Mouse (Mus musculus): ENCODE results near the gene Irf1. TPM values are rescaled to one million over a fixed set of nuclear protein-coding genes. Genes with fewer than 3 reads are reported as not detected.
A peak's percentile ranks its signal among the peaks of the same experiment; 100 is the strongest.

The Irf1 gene
- total RNA-seq, 2 experiments from 2014 or later: 8.7 to 9.1 TPM

DNA sequence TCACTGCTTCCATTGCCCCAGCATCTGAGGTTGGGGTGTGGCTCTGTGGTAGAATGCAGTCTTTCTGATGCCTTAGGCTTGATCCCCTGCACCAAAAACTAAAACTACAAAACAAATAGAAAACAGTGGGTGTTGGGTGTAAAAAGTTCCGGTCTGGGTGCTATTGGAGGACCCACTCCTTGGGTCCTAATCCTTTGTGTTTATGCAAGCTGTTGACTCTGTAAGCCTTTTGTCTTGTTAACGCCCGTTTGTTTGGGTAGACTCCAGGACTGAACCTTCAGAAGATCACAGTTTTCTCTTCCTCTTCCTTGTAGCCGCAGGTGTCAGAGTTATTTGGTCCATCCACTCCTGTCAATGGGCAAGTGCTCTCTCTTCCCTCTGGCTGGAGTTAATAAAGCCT, 30.2 kb downstream of the Irf1 start:
- intact Hi-C loops (cut with DNase I; ENCODE audit: low total_unique reads): no loop called here
- DNase-seq: no peak

DNA sequence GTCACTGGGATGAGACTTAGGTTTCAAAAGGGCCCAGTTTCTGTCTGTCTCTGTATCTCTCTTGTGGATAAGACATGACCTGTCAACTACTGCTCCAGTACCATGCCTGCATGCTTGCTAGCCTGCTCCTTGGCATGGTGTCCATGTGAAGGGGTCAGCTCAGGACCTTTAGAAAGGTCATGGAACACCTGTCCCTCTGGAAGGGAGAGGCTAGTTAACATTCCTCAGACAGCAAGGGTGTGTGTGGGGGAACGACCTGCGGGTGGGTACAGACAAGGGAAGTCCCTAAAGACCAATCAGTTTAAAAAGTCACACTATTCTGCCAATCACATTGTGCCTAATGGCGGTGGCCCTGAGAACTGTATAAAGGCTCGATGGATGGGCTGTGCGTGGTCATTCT, 31.2 kb downstream of the Irf1 start:
- intact Hi-C loops (cut with DNase I; ENCODE audit: low total_unique reads): no loop called here
- DNase-seq: no peak

DNA sequence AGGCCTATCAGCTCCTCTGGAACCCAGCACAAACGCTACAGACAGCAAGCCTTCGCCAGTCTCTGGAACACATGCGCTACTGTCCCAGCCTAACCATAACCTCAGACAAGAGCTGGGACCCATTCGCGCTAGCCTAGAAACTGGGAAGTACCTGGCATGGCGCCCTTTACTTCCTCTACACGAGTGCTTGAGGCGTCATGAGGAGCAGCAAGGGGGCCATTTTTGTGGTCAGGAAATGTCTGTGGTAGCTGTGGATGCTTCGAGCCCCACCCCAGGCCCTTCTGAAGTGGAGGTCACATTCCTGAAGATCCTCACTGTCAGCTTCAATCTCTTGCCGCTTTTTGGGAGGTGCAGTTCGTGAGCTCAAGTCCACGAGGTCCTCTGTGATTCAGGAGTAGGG, 33.3 kb downstream of the Irf1 start:
- DNase-seq: no peak
- intact Hi-C loops (cut with DNase I; ENCODE audit: low total_unique reads): no loop called here

DNA sequence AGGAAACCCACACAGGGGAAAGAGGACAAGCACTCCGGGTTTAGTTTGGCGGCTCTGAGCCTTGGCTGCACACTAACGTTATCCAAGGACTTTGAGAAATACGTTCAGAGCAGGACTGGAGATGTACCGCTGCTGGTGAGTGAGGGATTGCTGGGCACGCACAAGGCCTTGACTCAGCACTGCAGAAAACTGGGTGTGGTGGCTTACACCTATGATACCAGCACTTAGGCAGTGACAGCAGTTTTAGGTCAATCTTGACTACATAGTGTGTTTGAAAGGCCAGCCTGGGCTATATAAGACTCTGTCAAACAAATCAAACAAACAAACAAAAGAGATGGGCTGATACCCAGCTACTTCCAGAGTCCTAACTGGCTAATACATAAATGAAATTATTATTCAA, 33.7 kb downstream of the Irf1 start:
- intact Hi-C loops (cut with DNase I; ENCODE audit: low total_unique reads): no loop called here
- DNase-seq: no peak

DNA sequence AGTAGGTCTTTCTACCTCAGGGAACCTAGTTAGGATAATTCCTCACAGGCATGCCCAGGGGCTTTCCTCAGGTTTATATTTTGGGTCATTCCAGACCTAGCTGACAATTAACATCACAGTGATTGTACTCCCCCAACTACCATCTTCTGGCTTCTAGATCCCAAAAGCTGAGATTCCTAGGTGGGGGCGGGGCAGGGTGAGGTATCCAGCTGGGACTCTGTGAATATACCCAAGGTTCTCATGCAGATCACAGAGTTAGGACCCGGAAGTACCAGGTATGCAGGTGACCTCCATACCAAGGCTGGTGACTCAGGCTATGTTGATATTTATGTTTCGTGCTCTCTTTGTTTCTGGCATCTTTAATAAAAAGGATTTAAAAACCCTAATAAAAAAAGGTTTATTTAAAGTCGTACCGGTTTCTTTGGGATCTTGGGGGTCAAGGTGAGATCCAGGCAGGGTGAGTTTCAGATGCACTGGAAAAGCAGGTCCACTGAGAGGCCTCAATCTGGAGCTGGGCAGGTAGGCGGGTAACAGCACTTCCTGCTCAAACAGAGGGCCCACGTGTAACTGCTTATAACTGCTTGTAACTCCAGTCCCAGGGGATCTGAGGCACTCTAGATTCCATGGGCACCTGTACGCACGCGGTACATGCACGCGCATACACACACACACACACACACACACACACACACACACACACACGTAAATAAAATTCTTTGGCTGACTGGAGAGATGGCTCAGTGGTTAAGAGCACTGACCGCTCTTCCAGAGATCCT, 34.9 kb downstream of the Irf1 start:
- intact Hi-C loops (cut with DNase I; ENCODE audit: low total_unique reads): no loop called here

DNA sequence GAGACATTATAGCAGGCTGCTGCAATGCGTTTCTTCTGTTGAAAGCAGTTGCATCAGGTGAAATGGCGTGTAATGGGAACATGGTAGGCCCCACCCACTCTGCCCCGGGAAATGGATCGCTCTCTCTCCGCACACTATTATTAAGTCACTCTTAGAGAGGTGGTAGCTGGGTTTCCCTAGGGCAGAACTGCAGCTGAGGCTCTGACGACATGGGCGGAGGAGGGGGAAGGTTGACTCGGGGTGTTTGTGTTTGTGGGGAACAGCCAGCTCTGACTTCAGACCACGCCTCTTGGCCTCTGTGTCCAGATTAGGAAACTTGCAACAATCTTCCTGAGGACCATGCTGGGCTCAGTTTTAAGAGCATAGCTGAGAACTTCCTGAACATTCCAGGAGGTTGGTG, 36.0 kb downstream of the Irf1 start:
- intact Hi-C loops (cut with DNase I; ENCODE audit: low total_unique reads): no loop called here
- peak; percentile 70 for DNase-seq

More for the DNA sequence above, 34.9 kb downstream of the Irf1 start:
- DNase-seq: no peak

DNA sequence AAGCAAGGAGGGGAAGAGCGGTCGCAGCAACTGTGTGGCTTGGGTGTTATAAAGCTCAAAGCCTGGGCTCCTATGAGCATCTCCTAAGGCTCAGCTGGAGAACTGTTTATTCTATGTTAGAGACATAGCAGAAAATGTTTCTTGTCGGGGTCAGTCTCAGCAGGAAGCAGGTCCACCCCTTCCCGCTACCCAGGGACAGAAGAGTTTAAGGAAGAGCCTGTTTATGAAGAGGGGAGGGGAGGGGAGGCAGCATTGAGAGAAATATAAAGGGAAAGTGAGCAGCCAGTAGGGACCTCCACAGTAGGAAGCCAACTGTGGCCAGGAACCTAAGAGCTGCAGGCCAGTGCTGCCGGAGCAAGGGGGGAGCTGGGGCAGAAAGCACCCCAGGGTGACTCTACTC, 39.5 kb downstream of the Irf1 start:
- no peak for DNase-seq
- intact Hi-C loops (cut with DNase I; ENCODE audit: low total_unique reads): no loop called here

DNA sequence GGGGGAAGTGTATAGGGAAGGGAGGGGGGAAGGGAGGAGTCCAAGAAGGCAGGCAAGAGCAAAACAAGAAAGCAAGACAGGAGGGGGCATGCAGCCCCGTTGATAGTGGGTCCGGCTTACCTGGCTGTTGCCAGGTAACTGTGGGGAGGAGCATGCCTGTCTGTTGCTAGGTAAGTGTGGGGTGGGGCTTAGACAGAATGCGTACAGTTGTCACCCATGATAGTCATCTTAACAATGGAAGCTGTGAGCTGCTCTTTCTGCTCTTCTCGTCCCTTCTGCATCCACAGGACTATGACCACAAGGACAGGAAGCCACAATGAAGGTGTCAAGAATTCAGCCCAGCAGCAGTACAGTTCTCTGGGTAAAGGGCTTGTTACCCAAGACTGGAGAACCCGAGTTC, 40.3 kb downstream of the Irf1 start:
- DNase-seq: no peak
- intact Hi-C loops (cut with DNase I; ENCODE audit: low total_unique reads): no loop called here

DNA sequence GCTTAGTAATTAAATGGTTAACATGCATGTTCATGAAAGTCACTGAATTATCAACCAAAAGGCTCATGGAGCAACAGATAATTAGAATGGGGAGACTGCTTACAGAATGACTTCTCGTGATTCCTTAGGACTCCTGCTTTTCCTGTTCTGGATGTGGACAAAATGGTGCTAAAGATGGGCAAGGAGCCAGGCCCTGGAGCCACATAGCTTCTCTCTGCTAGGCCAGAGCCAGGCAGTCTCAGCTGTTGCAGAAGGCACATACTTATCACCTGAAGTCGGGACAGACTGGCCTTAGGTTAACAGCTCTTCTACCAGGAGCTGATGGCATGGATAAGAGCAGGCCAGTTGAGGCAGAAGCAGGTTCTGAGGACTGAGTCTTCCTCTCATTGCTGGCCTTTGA, 40.9 kb downstream of the Irf1 start:
- intact Hi-C loops (cut with DNase I; ENCODE audit: low total_unique reads): no loop called here

DNA sequence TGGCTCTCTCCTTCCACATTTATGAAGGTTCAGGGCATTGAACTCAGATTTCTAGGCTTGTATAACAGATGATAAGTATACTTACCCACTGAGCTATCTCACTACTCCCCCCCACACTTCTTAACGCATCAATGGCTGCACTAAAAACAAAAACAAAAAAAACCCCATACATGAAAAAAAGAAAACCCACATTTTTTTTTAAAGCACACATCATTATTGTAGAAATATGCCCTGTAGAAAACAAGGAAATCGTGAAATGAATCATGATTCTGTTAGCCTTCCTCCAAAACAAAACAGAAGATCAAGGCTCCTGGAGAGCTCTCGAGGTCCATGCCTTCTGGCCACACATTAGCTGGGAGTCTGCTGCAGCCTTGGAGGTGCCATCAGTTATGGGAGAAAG, 41.5 kb downstream of the Irf1 start:
- intact Hi-C loops (cut with DNase I; ENCODE audit: low total_unique reads): no loop called here
- no peak for DNase-seq

More for the DNA sequence above, 40.9 kb downstream of the Irf1 start:
- DNase-seq: no peak

DNA sequence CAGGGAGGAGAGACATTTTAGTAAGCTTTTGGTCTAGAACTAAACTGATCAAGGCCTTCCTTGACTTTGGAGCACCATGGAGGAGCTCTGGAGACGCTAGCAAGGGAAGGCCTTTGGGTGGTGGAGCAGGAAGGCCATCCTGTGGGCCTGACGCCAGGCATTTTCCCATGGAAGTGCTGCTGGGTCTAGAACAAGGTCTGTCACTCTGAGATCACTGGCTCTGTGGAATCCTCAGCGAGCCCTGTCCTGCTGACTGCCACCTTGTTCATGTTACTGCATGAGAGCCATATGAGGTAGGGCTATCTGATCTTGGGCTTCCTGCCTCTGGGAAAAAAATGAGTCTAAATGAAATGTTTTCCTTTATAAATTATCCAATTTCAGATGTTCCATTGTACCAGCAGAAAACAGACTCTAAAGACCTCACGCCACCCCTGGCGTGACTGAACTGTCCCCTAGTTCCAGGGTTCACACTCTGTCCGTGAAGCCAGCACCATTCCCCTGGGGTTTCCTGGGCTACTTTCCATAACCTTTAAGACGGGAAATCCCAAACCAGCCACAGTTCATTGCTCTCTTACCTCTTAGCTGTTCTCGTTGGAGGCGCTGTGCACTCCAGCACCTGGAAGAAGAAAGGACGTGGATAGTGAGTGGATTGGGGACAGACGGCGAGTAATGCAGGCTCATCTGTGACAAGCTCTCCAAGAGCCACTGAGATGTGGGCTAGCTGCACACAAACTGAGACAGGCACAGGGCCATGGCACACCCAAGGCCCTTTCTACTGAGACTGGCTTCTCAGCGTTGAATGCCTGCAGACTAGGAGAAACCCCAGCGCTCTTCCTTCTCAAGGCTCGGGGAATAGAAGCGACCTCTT, 43.4 kb downstream of the Irf1 start:
- peak; percentile 31 for DNase-seq
- intact Hi-C loops (cut with DNase I; ENCODE audit: low total_unique reads): no loop called here

DNA sequence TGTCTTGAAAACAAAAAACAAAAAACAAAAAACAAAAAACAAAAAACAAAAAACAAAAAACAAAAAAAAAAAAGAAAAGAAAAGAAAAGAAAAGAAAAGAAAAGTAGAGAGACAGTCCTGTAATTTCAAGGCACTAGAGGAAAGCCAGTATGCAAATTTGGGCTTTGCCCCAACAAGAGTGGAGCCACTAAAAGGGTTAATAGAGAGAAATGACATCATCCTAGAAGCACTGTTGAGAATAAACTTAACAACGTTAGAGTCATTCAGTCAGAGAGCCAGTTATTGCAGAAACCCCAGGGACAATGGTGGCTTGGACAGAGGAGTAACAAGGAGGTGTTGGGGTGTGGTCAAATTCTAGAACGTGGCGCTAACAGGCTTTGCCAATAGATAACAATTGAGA, 45.0 kb downstream of the Irf1 start:
- intact Hi-C loops (cut with DNase I; ENCODE audit: low total_unique reads): no loop called here
- DNase-seq: no peak

DNA sequence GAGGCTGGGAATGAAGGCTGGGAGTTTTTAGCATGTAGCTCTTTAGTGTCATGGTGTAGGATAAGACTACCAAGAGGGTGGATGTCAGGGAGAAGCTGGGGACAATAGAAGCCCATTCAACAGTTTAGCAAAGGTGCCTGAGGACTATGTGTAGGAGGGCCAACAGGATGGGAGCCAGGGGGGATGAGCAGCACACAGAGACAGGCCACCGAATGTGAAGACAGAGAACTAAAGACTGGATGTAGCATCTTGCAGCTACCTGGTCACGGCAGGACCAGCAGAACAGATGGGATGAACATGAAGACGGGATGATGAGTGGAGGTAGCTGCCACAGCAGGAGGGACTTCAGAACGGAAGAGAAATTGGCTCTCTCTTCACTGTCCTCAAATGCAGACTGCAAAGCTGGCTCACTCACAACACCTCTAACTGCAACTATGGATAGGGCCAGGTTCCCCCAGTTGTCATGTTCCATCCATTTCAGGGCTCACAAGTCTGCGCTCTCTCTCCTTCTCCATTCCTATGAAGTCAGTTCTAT, 47.1 kb downstream of the Irf1 start:
- intact Hi-C loops (cut with DNase I; ENCODE audit: low total_unique reads): no loop called here
- no peak for DNase-seq

DNA sequence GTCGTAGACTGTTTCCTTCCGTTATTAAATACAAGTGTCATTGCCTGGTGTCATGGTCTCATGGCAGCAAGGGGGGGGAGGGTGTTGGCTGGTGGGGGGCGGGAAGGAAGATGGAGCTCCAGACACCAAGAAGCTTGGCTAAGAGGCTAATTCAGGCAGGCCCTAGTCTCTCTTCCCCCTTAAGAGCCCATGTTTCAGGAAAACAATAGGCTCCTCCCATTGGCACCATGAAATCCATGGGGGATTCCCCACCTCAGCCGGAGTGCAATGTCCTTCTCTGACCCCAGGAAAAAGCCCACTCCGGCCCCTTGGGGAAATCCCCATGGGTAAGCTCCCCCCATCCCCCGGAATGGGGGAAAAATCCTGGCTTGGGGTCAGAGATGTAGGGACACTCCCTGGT, 49.0 kb downstream of the Irf1 start:
- peak; percentile 28 for DNase-seq
- intact Hi-C loops (cut with DNase I; ENCODE audit: low total_unique reads): no loop called here

DNA sequence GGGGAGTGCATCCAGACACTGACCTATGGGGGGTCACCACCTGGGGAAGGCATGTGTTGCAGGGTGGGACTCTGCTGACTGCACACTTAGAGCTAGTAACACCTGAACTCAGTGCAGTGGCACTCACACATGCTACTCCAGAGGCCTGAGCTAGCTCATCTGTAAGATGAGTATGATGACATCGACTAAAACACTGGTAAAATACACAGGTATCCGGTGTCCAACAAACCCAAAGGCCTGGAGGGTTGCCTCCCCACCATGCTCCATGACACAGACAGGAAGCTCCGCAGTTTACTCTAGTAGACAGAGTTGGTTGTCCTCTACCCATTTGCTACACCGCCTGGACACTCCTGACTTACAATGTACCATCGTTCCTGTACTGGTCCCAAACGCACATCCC, 49.7 kb downstream of the Irf1 start:
- DNase-seq: no peak
- intact Hi-C loops (cut with DNase I; ENCODE audit: low total_unique reads): no loop called here

DNA sequence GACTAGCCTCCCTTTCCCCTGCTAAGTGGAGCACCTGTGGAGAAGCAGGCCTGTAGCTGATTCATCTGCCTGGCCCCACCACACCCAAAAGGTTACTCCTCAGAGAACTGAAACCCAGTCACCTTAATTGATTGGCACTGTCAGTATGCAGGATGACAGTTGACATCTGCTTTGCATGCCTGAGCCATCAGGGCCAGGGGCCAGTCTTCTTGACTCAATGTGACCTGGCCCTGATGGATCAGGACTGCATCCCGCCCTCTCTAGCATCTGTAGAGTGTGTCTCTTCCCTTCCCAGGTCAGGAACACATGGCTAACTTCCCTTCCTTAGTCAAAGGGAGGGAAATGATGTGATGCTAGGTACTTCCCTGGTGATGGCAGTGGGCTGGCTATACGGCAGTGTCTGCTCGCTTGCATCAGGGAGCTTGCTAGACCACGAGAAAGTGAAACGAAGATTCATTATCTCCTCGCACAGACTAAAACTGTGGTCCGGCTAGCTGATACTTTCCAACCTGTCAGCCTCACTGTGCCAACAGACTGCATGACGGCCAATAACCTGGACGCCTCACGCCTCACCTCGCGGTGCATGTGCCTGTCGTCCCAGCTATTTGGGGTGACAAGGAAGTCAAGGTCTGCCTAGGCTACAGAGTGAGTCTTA, 50.8 kb downstream of the Irf1 start:
- intact Hi-C loops (cut with DNase I; ENCODE audit: low total_unique reads): no loop called here
- no peak for DNase-seq

DNA sequence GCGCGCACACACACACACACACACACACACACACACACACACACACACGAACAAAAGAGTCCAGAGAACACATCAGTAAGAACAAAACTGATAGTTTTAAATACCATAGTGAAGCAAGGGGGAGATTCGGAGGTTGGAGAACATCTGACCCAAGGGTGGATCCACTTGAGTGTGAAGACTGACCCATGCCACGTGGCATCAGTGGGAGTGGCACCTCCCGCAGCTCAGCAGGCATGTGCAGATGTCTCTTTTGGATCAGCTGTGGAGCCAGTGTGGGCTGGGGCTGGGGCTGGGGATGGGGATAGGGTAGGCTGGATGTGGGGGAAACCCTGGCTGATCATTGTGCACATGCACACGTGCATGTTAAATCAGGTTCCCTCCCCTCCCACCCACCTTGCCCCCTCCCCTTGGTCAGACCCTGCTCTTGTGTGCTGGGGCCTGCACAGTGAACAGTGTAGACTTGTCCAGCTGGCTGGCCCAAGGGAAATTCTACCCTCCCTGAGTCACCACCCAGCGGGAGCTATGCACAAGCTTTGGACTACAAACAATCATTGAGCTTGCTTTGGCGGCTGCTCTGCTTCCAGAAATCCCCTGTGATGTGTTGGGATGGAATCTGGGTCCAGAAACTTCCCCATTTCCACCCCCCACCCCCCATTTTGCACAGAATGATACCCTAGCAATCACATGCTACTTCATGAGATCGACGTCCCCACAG, 51.6 kb downstream of the Irf1 start:
- intact Hi-C loops (cut with DNase I; ENCODE audit: low total_unique reads): no loop called here
- DNase-seq: peak; percentile 50

DNA sequence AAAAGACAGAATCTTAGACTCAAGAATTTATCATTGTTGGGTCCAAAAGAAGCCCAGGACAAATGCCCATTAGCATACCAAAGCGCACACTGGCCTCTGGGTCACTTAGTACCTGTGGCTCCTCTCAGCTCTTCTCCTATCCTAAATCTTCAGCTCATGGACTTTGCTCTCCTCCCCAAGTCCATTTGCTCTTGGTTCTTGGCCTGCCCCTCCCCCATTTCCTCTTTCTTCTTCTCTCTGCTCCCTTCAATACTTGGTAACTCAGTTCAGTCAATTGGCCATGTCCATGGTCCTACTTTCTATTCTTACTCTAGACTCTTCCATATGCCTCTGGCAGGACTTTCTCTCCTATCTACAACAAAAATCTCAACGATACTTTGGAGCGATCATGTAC, 52.1 kb downstream of the Irf1 start:
- intact Hi-C loops (cut with DNase I; ENCODE audit: low total_unique reads): no loop called here
- no peak for DNase-seq

DNA sequence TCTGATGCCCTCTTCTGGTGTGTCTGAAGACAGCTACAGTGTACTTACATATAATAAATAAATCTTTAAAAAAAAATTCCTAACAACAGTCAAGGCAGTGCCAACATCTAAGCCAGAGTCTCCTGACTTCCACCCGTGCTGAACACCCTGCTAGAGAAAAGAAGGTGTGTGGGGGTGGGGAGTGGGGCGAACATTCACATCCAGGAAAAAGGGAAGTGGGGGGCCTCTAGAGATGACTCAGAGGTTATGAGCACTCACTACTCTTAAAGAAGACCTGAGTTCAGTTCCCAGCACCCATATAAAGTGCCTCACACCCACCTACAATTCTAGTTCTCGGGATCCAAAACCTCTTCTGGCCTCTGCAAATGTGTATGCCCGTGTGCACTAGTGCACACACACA, 55.6 kb downstream of the Irf1 start:
- intact Hi-C loops (cut with DNase I; ENCODE audit: low total_unique reads): no loop called here
- no peak for DNase-seq
